Mouse (Mus musculus): Measurements from ENCODE around the gene H2-Aa. TPM values are rescaled to one million over a fixed set of nuclear protein-coding genes. Genes with fewer than 3 reads are reported as not detected.

Gene H2-Aa
- polyA plus RNA-seq, 1 experiment from 2014 or later, result 0.11 TPM

DNA sequence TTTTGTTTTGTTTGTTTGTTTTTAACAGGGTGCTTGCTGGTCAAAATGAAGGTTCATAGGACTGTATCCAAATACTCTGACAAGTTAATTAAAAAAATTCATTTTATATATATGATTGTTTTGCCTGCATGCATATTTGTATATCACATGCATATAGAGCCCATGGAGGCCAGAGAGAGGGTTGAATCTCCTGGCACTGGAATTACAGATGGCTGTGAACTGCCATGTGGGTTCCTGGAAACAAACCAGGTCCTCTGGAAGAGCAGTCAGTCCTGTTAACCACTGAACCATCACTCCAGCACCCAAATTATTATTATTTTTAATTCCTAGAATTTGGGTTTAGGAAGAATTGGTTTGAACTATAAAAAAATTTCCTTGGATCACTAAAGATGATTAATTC lies 7.7 kb upstream of the H2-Aa start:
- Histone ChIP-seq H3K9me3 (no peaks in the 10 kb centered on the region), H3K4me1 (no peaks in the 10 kb centered on the region), H3K4me3 (no peak overlapping the region), H3K27ac (no peak overlapping the region), H3K27me3 (ENCODE audit: insufficient read depth, poor library complexity, severe bottlenecking) (peaks cover 15% of the 10 kb centered on the region), H3K36me3 (no peaks in the 10 kb centered on the region)
- no peak for DNase-seq (ENCODE audit: low spot score)

DNA sequence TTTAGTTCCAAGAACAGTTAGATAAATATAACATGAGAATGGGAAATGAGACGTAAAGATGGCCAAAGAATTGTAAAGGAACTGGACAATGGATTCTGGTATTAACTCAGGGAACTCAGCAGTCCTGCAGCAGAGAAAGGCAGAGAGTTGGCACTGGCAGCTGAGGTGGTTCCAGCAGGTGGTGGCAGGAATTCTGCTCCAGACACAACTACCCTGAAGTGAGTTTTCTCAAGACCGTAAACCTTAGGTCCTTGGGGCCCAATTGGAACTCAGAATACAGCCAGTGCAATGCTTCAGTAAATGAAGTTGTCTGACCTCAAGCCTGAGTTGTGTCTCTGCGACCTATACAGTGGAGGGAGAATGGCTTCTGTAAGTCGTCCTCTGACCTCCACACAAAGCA lies 6.6 kb upstream of the H2-Aa start:
- no peaks in the 10 kb centered on the region for H3K36me3 ChIP-seq
- no peaks in the 10 kb centered on the region for H3K9me3 ChIP-seq
- no peaks in the 10 kb centered on the region for H3K4me1 ChIP-seq
- H3K27ac ChIP-seq, result no peak overlapping the region
- no peak overlapping the region for H3K4me3 ChIP-seq
- H3K27me3 ChIP-seq (ENCODE audit: insufficient read depth, poor library complexity, severe bottlenecking), result peaks cover 15% of the 10 kb centered on the region
- 60% methylated on average over 4 of the region's 4 CpGs for whole genome bisulfite sequencing
- DNase-seq (ENCODE audit: low spot score), result no peak

DNA sequence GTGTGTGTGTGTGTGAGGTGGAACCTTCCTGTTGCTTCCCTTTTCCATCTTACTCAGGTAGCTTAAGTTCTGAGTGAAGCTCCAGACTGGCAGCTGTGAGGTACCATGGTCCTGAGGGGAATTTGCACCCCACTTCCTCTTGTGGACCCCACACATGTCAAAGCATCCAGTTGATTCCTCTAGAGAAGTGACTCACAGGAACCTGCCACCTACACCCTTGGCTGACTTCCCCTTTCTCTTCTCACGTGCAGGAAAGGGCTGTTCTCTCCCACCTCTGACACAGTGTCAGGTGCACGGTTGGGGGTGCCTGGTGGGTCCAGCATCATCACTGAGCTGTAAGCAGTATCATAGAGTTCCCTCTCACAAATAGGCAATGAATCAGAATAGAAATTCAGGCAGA lies 5.9 kb upstream of the H2-Aa start:
- Histone ChIP-seq H3K36me3 (no peaks in the 10 kb centered on the region), H3K27ac (no peak overlapping the region), H3K27me3 (ENCODE audit: insufficient read depth, poor library complexity, severe bottlenecking) (peaks cover 15% of the 10 kb centered on the region), H3K4me1 (no peaks in the 10 kb centered on the region), H3K4me3 (no peak overlapping the region), H3K9me3 (no peaks in the 10 kb centered on the region)
- 42% methylated on average over 2 of the region's 2 CpGs for whole genome bisulfite sequencing
- DNase-seq (ENCODE audit: low spot score), result no peak

DNA sequence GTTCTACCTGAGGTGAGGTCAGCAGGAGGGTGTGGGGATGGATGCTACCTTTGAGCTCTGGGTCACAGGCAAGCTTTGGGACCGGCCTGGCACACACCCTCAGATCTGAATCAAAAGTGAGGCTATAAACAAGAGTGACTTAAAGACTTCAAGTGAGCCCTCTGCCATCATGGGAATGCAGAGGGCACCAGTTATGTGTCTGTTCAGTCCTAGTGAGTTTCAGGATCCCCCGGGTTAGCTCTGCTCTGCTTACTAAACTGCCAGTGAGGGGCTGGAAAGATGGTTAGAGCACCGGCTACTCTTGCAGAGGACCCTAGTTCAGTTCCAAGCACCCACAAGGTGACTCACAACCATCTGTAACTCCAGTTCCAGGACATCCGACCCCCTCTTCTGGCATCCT lies 4.9 kb upstream of the H2-Aa start:
- Histone ChIP-seq H3K27me3 (ENCODE audit: insufficient read depth, poor library complexity, severe bottlenecking) (peaks cover 8% of the 10 kb centered on the region), H3K4me3 (no peak overlapping the region), H3K4me1 (no peaks in the 10 kb centered on the region), H3K27ac (no peak overlapping the region), H3K9me3 (no peaks in the 10 kb centered on the region), H3K36me3 (no peaks in the 10 kb centered on the region)
- 79% methylated on average over 4 of the region's 4 CpGs for WGBS
- DNase-seq (ENCODE audit: low spot score), result no peak

DNA sequence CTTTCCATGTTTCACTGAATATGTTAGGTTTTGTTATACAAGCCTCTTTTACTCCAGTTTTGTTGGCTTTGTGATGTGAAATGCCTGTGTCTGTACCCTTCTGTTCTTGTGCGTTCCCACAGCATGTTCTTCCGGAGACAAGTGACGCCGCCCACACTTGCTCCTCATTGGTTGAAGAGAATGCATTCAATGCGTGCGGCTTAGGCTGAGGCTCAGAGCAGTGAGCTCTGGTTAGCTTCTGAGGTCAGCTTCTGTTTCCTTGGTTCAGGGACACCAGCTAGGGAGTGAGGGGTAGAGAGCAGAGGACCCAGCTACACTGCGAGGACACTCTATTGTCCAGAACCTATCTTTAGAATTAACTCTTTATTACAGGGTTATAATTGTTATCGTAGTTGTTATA lies 4.0 kb upstream of the H2-Aa start:
- no peaks in the 10 kb centered on the region for H3K9me3 ChIP-seq
- H3K4me3 ChIP-seq, result no peak overlapping the region
- no peaks in the 10 kb centered on the region for H3K36me3 ChIP-seq
- WGBS, result 17% methylated on average over 8 of the region's 8 CpGs
- H3K27me3 ChIP-seq (ENCODE audit: insufficient read depth, poor library complexity, severe bottlenecking), result peaks cover under 1% of the 10 kb centered on the region; the same call in 1 of the 2 replicates
- no peaks in the 10 kb centered on the region for H3K4me1 ChIP-seq
- peak; percentile 88 for DNase-seq (ENCODE audit: low spot score)
- H3K27ac ChIP-seq, result no peak overlapping the region

DNA sequence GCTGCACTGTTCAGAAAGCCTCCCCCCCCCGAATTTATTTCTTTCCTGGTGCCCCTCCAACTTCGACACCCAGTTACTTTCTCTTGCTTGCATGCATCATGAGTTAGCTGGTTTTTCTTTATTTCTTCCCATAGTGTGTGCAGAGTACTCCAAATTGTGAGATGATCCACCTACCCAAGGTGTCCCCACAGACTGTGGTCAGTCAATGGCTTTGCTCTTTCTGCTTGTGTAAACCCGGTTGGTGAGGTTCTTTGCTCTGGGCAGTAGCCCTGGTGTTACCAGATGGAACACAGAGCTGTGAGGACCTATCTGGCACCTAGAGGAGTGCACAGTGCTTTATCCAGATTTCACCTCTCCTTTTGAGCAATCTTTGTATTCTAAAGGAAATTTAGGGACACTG lies 508 bp upstream of the H2-Aa start:
- WGBS, result 53% methylated on average over 3 of the region's 3 CpGs

DNA sequence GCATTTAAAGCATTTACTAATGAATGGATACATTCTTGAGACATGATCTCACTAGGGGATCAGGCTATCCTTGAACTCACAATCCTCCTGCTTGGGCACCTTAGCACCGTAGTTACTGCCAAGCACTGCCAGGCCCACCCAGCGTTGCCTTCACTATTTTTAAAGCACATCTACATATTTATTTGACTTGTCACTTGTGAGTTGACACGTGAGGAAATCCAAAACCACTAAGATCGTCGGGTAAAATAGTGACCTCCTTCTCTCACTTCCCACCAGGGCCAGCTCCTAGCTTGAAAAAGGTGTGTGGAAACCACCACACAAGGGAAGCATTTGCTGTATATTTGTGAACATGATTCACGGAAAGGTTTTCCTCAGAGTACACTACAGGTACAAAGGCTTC lies 624 bp downstream of the H2-Aa start:
- Histone ChIP-seq H3K36me3 (no peaks in the 10 kb centered on the region), H3K9me3 (no peaks in the 10 kb centered on the region), H3K27me3 (ENCODE audit: insufficient read depth, poor library complexity, severe bottlenecking) (peaks cover 11% of the 10 kb centered on the region; the same call in 1 of the 2 replicates), H3K27ac (no peak overlapping the region), H3K4me3 (no peak overlapping the region), H3K4me1 (no peaks in the 10 kb centered on the region)
- DNase-seq (ENCODE audit: low spot score), result no peak
- 66% methylated on average over 6 of the region's 6 CpGs for WGBS

More for the DNA sequence above, 508 bp upstream of the H2-Aa start:
- Histone ChIP-seq H3K9me3 (no peaks in the 10 kb centered on the region), H3K4me3 (no peak overlapping the region), H3K27me3 (ENCODE audit: insufficient read depth, poor library complexity, severe bottlenecking) (peaks cover 11% of the 10 kb centered on the region; the same call in 1 of the 2 replicates), H3K36me3 (no peaks in the 10 kb centered on the region), H3K27ac (no peak overlapping the region), H3K4me1 (no peaks in the 10 kb centered on the region)
- DNase-seq (ENCODE audit: low spot score), result no peak

DNA sequence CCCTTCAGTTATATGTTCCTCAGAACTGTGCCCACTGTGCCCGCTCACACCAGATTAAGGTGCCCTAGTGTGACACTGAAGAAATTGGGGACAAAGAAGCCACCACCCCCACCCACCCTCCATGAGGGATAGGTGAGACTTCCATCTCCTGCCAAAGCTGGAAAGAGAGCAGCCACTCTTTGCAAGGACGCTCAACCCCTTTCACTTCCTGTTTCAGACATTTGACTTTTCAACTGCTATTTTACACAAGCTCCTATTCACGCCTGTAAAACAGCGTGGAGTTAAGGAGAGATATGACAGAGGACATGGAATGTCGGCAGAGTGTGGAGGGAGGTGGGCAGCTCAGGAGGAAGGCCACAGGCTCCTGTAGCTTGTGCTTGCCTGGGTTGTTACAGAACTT lies 1.1 kb downstream of the H2-Aa start:
- Histone ChIP-seq H3K27ac (no peak overlapping the region), H3K36me3 (no peaks in the 10 kb centered on the region), H3K4me3 (no peak overlapping the region), H3K27me3 (ENCODE audit: insufficient read depth, poor library complexity, severe bottlenecking) (peaks cover 11% of the 10 kb centered on the region; the same call in 1 of the 2 replicates), H3K9me3 (no peaks in the 10 kb centered on the region), H3K4me1 (no peaks in the 10 kb centered on the region)
- DNase-seq (ENCODE audit: low spot score), result no peak
- 73% methylated on average over 5 of the region's 5 CpGs for WGBS

DNA sequence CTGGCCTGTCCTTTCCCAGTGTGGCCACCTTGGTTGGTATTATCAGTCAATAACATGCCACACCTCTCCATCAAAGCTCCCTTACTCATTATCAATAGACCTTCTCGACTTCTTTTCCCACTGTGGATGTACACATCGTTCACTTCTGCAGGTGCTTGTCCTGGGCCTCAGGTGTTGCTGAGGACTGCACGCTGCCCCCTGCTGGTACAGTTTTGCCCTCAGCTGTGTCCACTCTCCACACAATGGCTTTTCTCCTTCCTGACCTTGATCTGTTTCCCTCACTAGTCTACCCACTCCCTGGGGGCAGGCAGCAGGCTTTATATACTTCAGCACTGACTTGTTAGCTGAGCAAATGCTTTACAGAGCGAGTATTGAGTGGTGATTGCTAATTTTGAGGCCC lies 1.8 kb downstream of the H2-Aa start:
- Histone ChIP-seq H3K4me1 (no peaks in the 10 kb centered on the region), H3K27ac (no peak overlapping the region), H3K27me3 (ENCODE audit: insufficient read depth, poor library complexity, severe bottlenecking) (peaks cover 17% of the 10 kb centered on the region; the same call in 1 of the 2 replicates), H3K9me3 (no peaks in the 10 kb centered on the region), H3K36me3 (no peaks in the 10 kb centered on the region), H3K4me3 (no peak overlapping the region)
- no peak for DNase-seq (ENCODE audit: low spot score)
- 35% methylated on average over 4 of the region's 4 CpGs for WGBS

DNA sequence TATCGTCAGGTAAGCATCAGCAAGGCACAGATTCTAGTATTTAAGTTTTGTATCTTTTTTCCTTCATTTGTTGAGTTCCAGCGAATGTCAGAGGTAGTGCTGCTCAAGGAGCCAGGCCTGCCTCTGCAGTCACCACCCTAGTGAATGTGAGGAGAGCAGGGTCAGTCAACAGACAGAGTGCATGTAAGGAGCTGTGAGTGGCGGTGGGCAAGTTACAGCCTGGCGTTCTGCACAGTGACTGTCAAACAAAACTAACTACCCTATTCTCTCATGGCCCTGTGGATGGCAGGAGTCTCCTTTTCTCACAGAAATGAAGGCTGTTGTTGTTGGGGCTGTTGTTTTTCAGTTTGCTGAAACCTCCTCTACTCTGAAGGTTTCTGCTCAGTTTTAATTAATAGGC lies 2.3 kb downstream of the H2-Aa start:
- 71% methylated on average over 4 of the region's 4 CpGs for WGBS
- Histone ChIP-seq H3K4me1 (no peaks in the 10 kb centered on the region), H3K4me3 (no peak overlapping the region), H3K9me3 (no peaks in the 10 kb centered on the region), H3K36me3 (no peaks in the 10 kb centered on the region), H3K27me3 (ENCODE audit: insufficient read depth, poor library complexity, severe bottlenecking) (peaks cover 22% of the 10 kb centered on the region; the same call in 1 of the 2 replicates), H3K27ac (no peak overlapping the region)
- DNase-seq (ENCODE audit: low spot score), result no peak

DNA sequence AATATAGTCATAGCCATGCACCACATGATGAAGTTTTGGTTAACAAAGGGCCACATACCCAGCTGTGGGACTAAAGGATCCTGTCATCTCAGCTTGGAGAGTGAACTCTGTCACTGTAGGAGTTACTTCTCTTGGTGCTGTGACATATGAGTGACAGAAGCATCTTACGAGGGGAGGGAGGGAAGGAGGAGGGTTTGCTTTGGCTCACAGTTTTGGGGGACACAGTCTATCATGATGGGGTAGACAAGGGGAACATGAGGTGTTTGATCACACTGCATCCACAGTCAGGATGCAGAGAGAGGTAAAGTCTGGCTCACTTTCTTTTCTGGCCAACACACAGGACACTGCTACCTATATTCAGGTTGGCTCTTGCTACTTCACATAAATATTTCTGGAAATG lies 5.8 kb downstream of the H2-Aa start:
- no peaks in the 10 kb centered on the region for H3K36me3 ChIP-seq
- H3K27ac ChIP-seq, result no peak overlapping the region
- H3K27me3 ChIP-seq (ENCODE audit: insufficient read depth, poor library complexity, severe bottlenecking), result peaks cover 23% of the 10 kb centered on the region; the same call in 1 of the 2 replicates
- DNase-seq (ENCODE audit: low spot score), result no peak
- H3K4me3 ChIP-seq, result no peak overlapping the region
- no peaks in the 10 kb centered on the region for H3K4me1 ChIP-seq
- H3K9me3 ChIP-seq, result no peaks in the 10 kb centered on the region
- WGBS, result 71% methylated on average over 1 of the region's 1 CpGs

DNA sequence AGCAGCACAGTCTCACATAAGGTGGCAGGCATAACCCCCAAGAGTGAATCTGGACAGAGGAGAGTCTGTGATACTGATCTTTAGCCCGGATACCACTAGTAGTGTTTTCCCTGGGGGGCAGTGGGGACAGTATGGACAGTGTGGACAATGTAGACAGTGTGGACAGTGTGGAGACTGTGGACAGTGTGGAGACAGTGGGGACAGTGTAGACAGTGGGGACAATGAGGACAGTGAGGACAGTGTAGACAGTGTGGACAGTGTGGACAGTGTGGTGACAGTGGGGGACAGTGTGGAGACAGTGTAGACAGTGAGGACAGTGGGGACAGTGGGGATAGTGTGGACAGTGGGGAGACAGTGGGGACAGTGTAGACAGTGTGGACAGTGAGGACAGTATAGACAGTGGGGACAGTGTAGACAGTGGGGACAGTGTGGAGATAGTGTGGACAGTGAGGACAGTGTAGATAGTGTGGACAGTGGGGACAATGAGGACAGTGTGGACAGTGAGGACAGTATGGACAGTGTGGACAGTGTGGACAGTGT lies 7.1 kb downstream of the H2-Aa start:
- Histone ChIP-seq H3K27me3 (ENCODE audit: insufficient read depth, poor library complexity, severe bottlenecking) (peaks cover 23% of the 10 kb centered on the region; the same call in 1 of the 2 replicates), H3K9me3 (no peaks in the 10 kb centered on the region), H3K36me3 (no peaks in the 10 kb centered on the region), H3K27ac (no peak overlapping the region), H3K4me1 (no peaks in the 10 kb centered on the region), H3K4me3 (no peak overlapping the region)
- DNase-seq (ENCODE audit: low spot score), result no peak
- 71% methylated on average over 1 of the region's 1 CpGs for WGBS

DNA sequence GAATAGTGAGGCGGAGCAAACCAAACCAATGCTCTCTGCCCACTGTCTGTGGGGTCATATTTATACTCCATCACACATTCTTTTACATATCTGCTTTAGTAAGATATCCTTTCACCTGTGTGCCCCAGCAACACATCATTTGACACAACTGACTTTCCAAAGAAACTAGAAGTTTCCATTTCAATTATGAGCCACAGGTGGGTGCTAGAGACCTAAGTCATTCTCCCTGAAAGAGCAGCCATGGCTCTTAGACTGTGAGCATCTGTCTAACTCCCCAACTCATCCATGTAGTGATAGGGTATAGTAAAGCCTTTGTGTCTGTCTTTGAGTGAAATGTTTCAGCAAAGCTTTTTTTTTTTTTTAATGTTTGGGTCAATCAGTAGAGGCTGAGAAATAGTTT lies 15.5 kb downstream of the H2-Aa start:
- H3K9me3 ChIP-seq, result no peaks in the 10 kb centered on the region
- no peaks in the 10 kb centered on the region for H3K36me3 ChIP-seq
- no peak overlapping the region for H3K27ac ChIP-seq
- H3K27me3 ChIP-seq (ENCODE audit: insufficient read depth, poor library complexity, severe bottlenecking), result peaks cover 4% of the 10 kb centered on the region; the same call in 1 of the 2 replicates
- DNase-seq (ENCODE audit: low spot score), result no peak
- 63% methylated on average over 1 of the region's 1 CpGs for WGBS
- no peak overlapping the region for H3K4me3 ChIP-seq
- no peaks in the 10 kb centered on the region for H3K4me1 ChIP-seq

DNA sequence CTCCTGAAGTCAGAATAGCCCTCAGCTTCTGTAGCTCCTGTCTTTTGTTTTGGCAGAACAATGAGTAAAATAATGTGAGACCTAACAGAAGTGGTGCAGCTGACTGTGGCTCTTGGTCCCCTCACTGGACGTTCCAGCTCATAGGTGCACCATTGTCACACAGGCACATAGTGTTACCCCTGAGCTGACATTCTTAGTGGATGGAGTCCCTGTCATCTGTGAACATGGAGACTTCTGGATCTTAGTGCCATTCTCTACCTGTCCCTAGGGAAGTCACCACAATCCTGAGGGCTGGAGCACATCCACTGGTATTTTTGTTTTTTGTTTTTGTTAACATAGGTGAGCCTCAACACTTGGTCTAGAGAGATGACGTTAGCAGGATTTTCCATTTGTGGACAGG lies 16.7 kb downstream of the H2-Aa start:
- Histone ChIP-seq H3K9me3 (no peaks in the 10 kb centered on the region), H3K4me3 (no peak overlapping the region), H3K27me3 (ENCODE audit: insufficient read depth, poor library complexity, severe bottlenecking) (peaks cover 4% of the 10 kb centered on the region; the same call in 1 of the 2 replicates), H3K27ac (no peak overlapping the region), H3K36me3 (no peaks in the 10 kb centered on the region), H3K4me1 (no peaks in the 10 kb centered on the region)
- DNase-seq (ENCODE audit: low spot score), result no peak
- 71% methylated on average over 2 of the region's 2 CpGs for WGBS
